In genomic region chr15:84458983-84459382, GRCm38 (mm10) we compare ENCODE assay signal across 22 mouse cellular contexts. TPM values are rescaled to one million over a fixed set of nuclear protein-coding genes. Genes with fewer than 3 reads are reported as not detected.
DNase-seq lines count a peak whose midpoint lies in the region; ATAC-seq and TF ChIP-seq lines count a peak whose summit lies in the region.
"Had no signal": no experiment of that assay in that cellular context is flagged by ENCODE, and none has a peak within 500 bp of the region (broad histone marks: within the 10 kb centered on the region; RNA-seq: fewer than 3 reads in every experiment).

No protein-coding gene starts in this region.

- H3K27me3 ChIP-seq in liver, embryonic 13.5 days, result no peaks in the 10 kb centered on the region
- no peaks in the 10 kb centered on the region; the same call in 1 of the 2 replicates for H3K27me3 ChIP-seq in liver, embryonic 11.5 days (replicated peaks; ENCODE audit: control insufficient read depth, insufficient read depth, low read length)
- H3K27me3 ChIP-seq in liver, postnatal 0 days (ENCODE audit: insufficient read depth, low read length), result no peaks in the 10 kb centered on the region
- H3K27me3 ChIP-seq in liver, embryonic 12.5 days (replicated peaks), result no peaks in the 10 kb centered on the region; the same call in 1 of the 2 replicates
- H3K27me3 ChIP-seq: embryonic facial prominence, embryonic 13.5 days; embryonic facial prominence, embryonic 15.5 days; forebrain, embryonic 15.5 days had no signal

- no peak for TF ChIP-seq EP300 in liver, postnatal 0 days (IDR thresholded peaks at IDR 0.05; ENCODE audit: low read depth)

- no peak for TF ChIP-seq CTCF in liver, postnatal 0 days (IDR thresholded peaks at IDR 0.05; ENCODE audit: low read depth)

- ATAC-seq in liver, embryonic 13.5 days (ENCODE audit: low read depth), result peak; percentile 31; the same call in 1 of the 2 replicates
- no peak for ATAC-seq in liver, embryonic 11.5 days (replicated peaks; ENCODE audit: low FRiP score)
- ATAC-seq in liver, postnatal 0 days, result peak; percentile 67; the same call in 1 of the 2 replicates
- ATAC-seq in liver, embryonic 12.5 days, result no peak
- ATAC-seq: forebrain, embryonic 13.5 days; forebrain, embryonic 15.5 days had no signal

- no peak for DNase-seq in liver, embryonic 13.5 days
- no peak for DNase-seq in liver, embryonic 11.5 days (ENCODE audit: low spot score)
- DNase-seq in liver, postnatal 0 days, result peak; percentile 42
- peak; percentile 25 for DNase-seq in retina, postnatal 1 day
- no peak for DNase-seq in retina, embryonic 14.5 days (ENCODE audit: low spot score)
- DNase-seq: adrenal gland, adult 2 months; adrenal gland, postnatal 10 days; adrenal gland, postnatal 25 days; cerebellum, adult 11 months; cerebellum, adult 18-20 months; cerebellum, adult 8-10 months; cerebellum, adult 9-11 months; cerebellum, postnatal 14 days; cerebellum, postnatal 36 days; embryo, embryonic 11 days had no signal

- 51% methylated on average over 6 of the region's 6 CpGs for WGBS in liver, embryonic 13.5 days (ENCODE audit: insufficient replicate concordance)
- 70% methylated on average over 6 of the region's 6 CpGs for WGBS in liver, embryonic 11.5 days
- WGBS in liver, postnatal 0 days (ENCODE audit: insufficient replicate concordance), result 57% methylated on average over 6 of the region's 6 CpGs
- WGBS in liver, embryonic 12.5 days (ENCODE audit: insufficient replicate concordance), result 64% methylated on average over 6 of the region's 6 CpGs

- H3K9me3 ChIP-seq in liver, embryonic 13.5 days (replicated peaks), result no peaks in the 10 kb centered on the region
- no peaks in the 10 kb centered on the region for H3K9me3 ChIP-seq in liver, embryonic 11.5 days (ENCODE audit: control insufficient read depth, low read length)
- no peaks in the 10 kb centered on the region for H3K9me3 ChIP-seq in liver, postnatal 0 days (ENCODE audit: low read length)
- no peaks in the 10 kb centered on the region for H3K9me3 ChIP-seq in liver, embryonic 12.5 days (replicated peaks)
- H3K9me3 ChIP-seq: embryonic facial prominence, embryonic 13.5 days; embryonic facial prominence, embryonic 15.5 days; forebrain, embryonic 13.5 days; forebrain, embryonic 15.5 days had no signal

- 0 out of 2 replicates have a peak, but pooled peaks cover 4% of the 10 kb centered on the region for H3K4me1 ChIP-seq in liver, embryonic 13.5 days (replicated peaks)
- H3K4me1 ChIP-seq in liver, embryonic 11.5 days (replicated peaks; ENCODE audit: control insufficient read depth, insufficient read depth, low read length), result no peaks in the 10 kb centered on the region
- H3K4me1 ChIP-seq in liver, postnatal 0 days (ENCODE audit: insufficient read depth), result no peaks in the 10 kb centered on the region
- no peaks in the 10 kb centered on the region for H3K4me1 ChIP-seq in liver, embryonic 12.5 days
- H3K4me1 ChIP-seq: embryonic facial prominence, embryonic 13.5 days; embryonic facial prominence, embryonic 15.5 days; forebrain, embryonic 13.5 days; forebrain, embryonic 15.5 days had no signal

- H3K27ac ChIP-seq in liver, embryonic 13.5 days, result no peak overlapping the region
- H3K27ac ChIP-seq in liver, embryonic 11.5 days (ENCODE audit: low read depth, low read length), result no peak overlapping the region
- no peak overlapping the region for H3K27ac ChIP-seq in liver, postnatal 0 days (ENCODE audit: low read depth)
- H3K27ac ChIP-seq in liver, embryonic 12.5 days, result no peak overlapping the region
- H3K27ac ChIP-seq: embryonic facial prominence, embryonic 13.5 days; embryonic facial prominence, embryonic 15.5 days; forebrain, embryonic 13.5 days; forebrain, embryonic 15.5 days had no signal

- H3K4me3 ChIP-seq in liver, embryonic 13.5 days (replicated peaks), result no peak overlapping the region
- H3K4me3 ChIP-seq in liver, embryonic 11.5 days (ENCODE audit: low read depth, low read length), result no peak overlapping the region
- no peak overlapping the region for H3K4me3 ChIP-seq in liver, postnatal 0 days (ENCODE audit: low read depth, low read length)
- no peak overlapping the region for H3K4me3 ChIP-seq in liver, embryonic 12.5 days
- H3K4me3 ChIP-seq: embryonic facial prominence, embryonic 13.5 days; embryonic facial prominence, embryonic 15.5 days; erythroblast, embryonic 14.5 days; forebrain, embryonic 13.5 days; forebrain, embryonic 15.5 days had no signal

- H3K4me2 ChIP-seq in liver, embryonic 13.5 days, result no peak overlapping the region
- H3K4me2 ChIP-seq in liver, embryonic 11.5 days, result no peak overlapping the region
- no peak overlapping the region for H3K4me2 ChIP-seq in liver, postnatal 0 days (ENCODE audit: low read depth, low read length)
- H3K4me2 ChIP-seq in liver, embryonic 12.5 days, result no peak overlapping the region
- H3K4me2 ChIP-seq: embryonic facial prominence, embryonic 13.5 days; embryonic facial prominence, embryonic 15.5 days; forebrain, embryonic 13.5 days; forebrain, embryonic 15.5 days had no signal

- H3K36me3 ChIP-seq in liver, embryonic 13.5 days, result no peaks in the 10 kb centered on the region
- H3K36me3 ChIP-seq in liver, embryonic 11.5 days (ENCODE audit: control insufficient read depth, insufficient read depth, low read length), result no peaks in the 10 kb centered on the region
- no peaks in the 10 kb centered on the region for H3K36me3 ChIP-seq in liver, postnatal 0 days (replicated peaks; ENCODE audit: insufficient read depth, low read length)
- no peaks in the 10 kb centered on the region for H3K36me3 ChIP-seq in liver, embryonic 12.5 days
- H3K36me3 ChIP-seq: embryonic facial prominence, embryonic 13.5 days; embryonic facial prominence, embryonic 15.5 days; forebrain, embryonic 15.5 days had no signal

- no peak overlapping the region for H3K9ac ChIP-seq in liver, embryonic 13.5 days
- H3K9ac ChIP-seq in liver, embryonic 11.5 days (ENCODE audit: low read depth, low read length), result no peak overlapping the region
- H3K9ac ChIP-seq in liver, postnatal 0 days (replicated peaks), result no peak overlapping the region
- no peak overlapping the region for H3K9ac ChIP-seq in liver, embryonic 12.5 days
- H3K9ac ChIP-seq: embryonic facial prominence, embryonic 13.5 days; embryonic facial prominence, embryonic 15.5 days; forebrain, embryonic 13.5 days; forebrain, embryonic 15.5 days had no signal

RNA-seq across cellular contexts. Expression of gene Shisal1, which starts 12.1 kb away (rescaled TPM):
- 0.08 and 0.14 TPM in 2 replicates for polyA plus RNA-seq in liver, embryonic 13.5 days (2015; fragmentation: Nextera tagmentation; extraction: Ambion mirVana)
- 0.25 and 0.51 TPM in 2 replicates for polyA plus RNA-seq in liver, embryonic 11.5 days (2014; fragmentation: Nextera tagmentation; extraction: Ambion mirVana)
- 0.05 and 0.11 TPM in 2 replicates for polyA plus RNA-seq in liver, postnatal 0 days (2015; fragmentation: Nextera tagmentation; extraction: Ambion mirVana)
- polyA plus RNA-seq in liver, embryonic 12.5 days (2016; fragmentation: Nextera tagmentation; extraction: Ambion mirVana), result 0.14 and 0.22 TPM in 2 replicates
- polyA plus RNA-seq: C2C12; erythroblast, embryonic 14.5 days had no signal

Comparison
In these comparisons a context has a peak if more than half of its experiments do, and no peak if none do; other contexts are left out.
1. ATAC-seq: peak in liver, embryonic 13.5 days (single experiment) and liver, postnatal 0 days (single experiment); none in liver, embryonic 11.5 days (single experiment) and liver, embryonic 12.5 days (single experiment).
2. DNase-seq: peak in liver, postnatal 0 days (single experiment) and retina, postnatal 1 day (single experiment); none in liver, embryonic 13.5 days (single experiment), liver, embryonic 11.5 days (single experiment) and retina, embryonic 14.5 days (single experiment).